Mouse (Mus musculus): ENCODE measurements around the gene Apoe.

The Apoe gene

GRCm38 (mm10) chr7:19698907-19699826 lies at the start of gene Apoe:
TSS of gene Apoe (minus strand) at chr7:19699188.
- DNase-seq (ENCODE audit: low read depth): peak; percentile 49

GRCm38 (mm10) chr7:19747420-19748218 lies 48.6 kb upstream of the Apoe start:
- no peak for DNase-seq (ENCODE audit: low read depth)

GRCm38 (mm10) chr7:19746426-19747201 lies 47.6 kb upstream of the Apoe start:
- no peak for DNase-seq (ENCODE audit: low read depth)

GRCm38 (mm10) chr7:19745971-19746370 lies 47.0 kb upstream of the Apoe start:
- no peak for DNase-seq (ENCODE audit: low read depth)

- DNase-seq (ENCODE audit: low read depth): peak; percentile 73
These were observed 45.8 kb upstream of the Apoe start for GRCm38 (mm10) chr7:19744590-19745385.

GRCm38 (mm10) chr7:19743791-19744190 lies 44.8 kb upstream of the Apoe start:
- no peak for DNase-seq (ENCODE audit: low read depth)

GRCm38 (mm10) chr7:19742468-19742867 lies 43.5 kb upstream of the Apoe start:
- DNase-seq (ENCODE audit: low read depth): no peak

GRCm38 (mm10) chr7:19741329-19742031 lies 42.5 kb upstream of the Apoe start:
- DNase-seq (ENCODE audit: low read depth): no peak

GRCm38 (mm10) chr7:19740269-19740668 lies 41.3 kb upstream of the Apoe start:
- DNase-seq (ENCODE audit: low read depth): peak; percentile 36

GRCm38 (mm10) chr7:19738771-19739170 lies 39.8 kb upstream of the Apoe start:
- DNase-seq (ENCODE audit: low read depth): peak; percentile 35

GRCm38 (mm10) chr7:19736389-19737057 lies 37.5 kb upstream of the Apoe start:
- DNase-seq (ENCODE audit: low read depth): peak; percentile 99

GRCm38 (mm10) chr7:19734178-19734666 lies 35.2 kb upstream of the Apoe start:
- DNase-seq (ENCODE audit: low read depth): no peak

- peak; percentile 40 for DNase-seq (ENCODE audit: low read depth)
These were observed 27.6 kb upstream of the Apoe start for GRCm38 (mm10) chr7:19726541-19726940.

- DNase-seq (ENCODE audit: low read depth): no peak
These were observed 25.2 kb upstream of the Apoe start for GRCm38 (mm10) chr7:19724167-19724566.

GRCm38 (mm10) chr7:19722754-19723195 lies 23.8 kb upstream of the Apoe start:
- DNase-seq (ENCODE audit: low read depth): peak; percentile 70

GRCm38 (mm10) chr7:19719200-19719599 lies 20.2 kb upstream of the Apoe start:
- no peak for DNase-seq (ENCODE audit: low read depth)

GRCm38 (mm10) chr7:19718297-19718952 lies 19.4 kb upstream of the Apoe start:
- DNase-seq (ENCODE audit: low read depth): no peak

GRCm38 (mm10) chr7:19717346-19717745 lies 18.4 kb upstream of the Apoe start:
- no peak for DNase-seq (ENCODE audit: low read depth)

GRCm38 (mm10) chr7:19716822-19717221 lies 17.8 kb upstream of the Apoe start:
- no peak for DNase-seq (ENCODE audit: low read depth)

Data from 416B (cell line).